Mouse (Mus musculus) erythroblast, embryonic 14.5 days (primary cell): ENCODE data around the gene Tnnt2.

Experiments
- GATA1 ChIP-seq: IDR thresholded peaks from 2 replicates; pipeline ENCODE4 v1.6.1; 2012; ENCODE audit warnings: low read length, inconsistent platforms, mixed read lengths
- TAL1 ChIP-seq: IDR thresholded peaks from 3 replicates; pipeline ENCODE4 v1.6.1; 2012; ENCODE audit warnings: low read length, inconsistent platforms, mixed read lengths

GRCm38 (mm10) chr1:135828918-135829317 is 7.2 kb upstream of the Tnnt2 start:
- TF ChIP-seq TAL1 (no peak), GATA1 (no peak)
